Mouse (Mus musculus): ENCODE data around the gene Kcnmb2. TPM values are rescaled to one million over a fixed set of nuclear protein-coding genes. Genes with fewer than 3 reads are reported as not detected.
A peak's percentile ranks its signal among the peaks of the same experiment; 100 is the strongest.

The Kcnmb2 gene
- polyA plus RNA-seq, 1 experiment from 2014 or later, result 21.8 TPM

DNA sequence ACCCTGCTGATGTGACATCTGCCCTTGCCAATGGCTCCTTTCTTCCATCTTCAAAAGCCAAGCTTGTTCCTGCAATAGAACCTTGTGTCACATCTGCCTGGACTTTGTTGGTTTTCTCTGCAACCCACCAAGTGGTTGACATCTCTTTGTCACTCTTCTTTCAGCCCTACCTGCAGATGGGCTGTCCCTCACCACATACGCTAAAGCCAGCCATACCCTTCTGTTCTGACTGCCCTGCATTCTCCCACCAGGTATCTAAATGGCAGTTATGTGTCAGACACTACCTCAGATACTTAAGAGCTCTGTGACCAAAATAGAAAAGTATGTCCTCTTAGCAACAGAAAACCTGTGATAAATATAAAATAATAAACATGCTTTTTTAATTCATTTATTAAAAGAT, 186.5 kb downstream of the Kcnmb2 start:
- no peak overlapping the region for H3K4me3 ChIP-seq
- H3K4me2 ChIP-seq (replicated peaks), result no peak overlapping the region
- no peak for ATAC-seq (ENCODE audit: low FRiP score, low read depth)

DNA sequence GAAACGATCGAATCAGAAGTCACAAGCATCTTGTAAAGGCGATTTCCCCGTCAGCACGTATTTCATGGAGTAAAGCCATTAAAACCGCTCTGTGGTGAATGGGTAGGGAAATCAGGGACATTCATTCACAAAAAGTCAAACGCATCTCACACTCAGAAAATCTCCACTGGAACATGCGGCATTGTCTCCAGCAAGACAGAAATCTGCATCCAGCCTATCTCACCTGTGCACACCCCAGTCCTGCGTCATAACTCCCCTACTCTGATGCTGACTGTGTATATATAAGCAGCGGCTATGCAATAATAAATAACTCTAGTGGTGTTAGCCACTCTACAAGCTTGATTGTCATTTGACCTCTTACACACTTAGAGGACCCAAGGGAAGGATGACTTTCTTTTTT, 199.1 kb downstream of the Kcnmb2 start:
- 80% methylated on average over 10 of the region's 10 CpGs for WGBS
- Histone ChIP-seq H3K9ac (no peak overlapping the region), H3K4me1 (no peaks in the 10 kb centered on the region), H3K27me3 (replicated peaks) (no peaks in the 10 kb centered on the region), H3K4me3 (no peak overlapping the region), H3K9me3 (no peaks in the 10 kb centered on the region), H3K4me2 (replicated peaks) (no peak overlapping the region), H3K36me3 (no peaks in the 10 kb centered on the region), H3K27ac (no peak overlapping the region)
- no peak for ATAC-seq (ENCODE audit: low FRiP score, low read depth)

More for the DNA sequence above, 186.5 kb downstream of the Kcnmb2 start:
- no peaks in the 10 kb centered on the region for H3K4me1 ChIP-seq
- H3K27ac ChIP-seq, result no peak overlapping the region
- 93% methylated on average over 1 of the region's 1 CpGs for WGBS
- H3K9ac ChIP-seq, result no peak overlapping the region
- no peaks in the 10 kb centered on the region for H3K27me3 ChIP-seq (replicated peaks)
- no peaks in the 10 kb centered on the region for H3K9me3 ChIP-seq
- no peaks in the 10 kb centered on the region for H3K36me3 ChIP-seq

DNA sequence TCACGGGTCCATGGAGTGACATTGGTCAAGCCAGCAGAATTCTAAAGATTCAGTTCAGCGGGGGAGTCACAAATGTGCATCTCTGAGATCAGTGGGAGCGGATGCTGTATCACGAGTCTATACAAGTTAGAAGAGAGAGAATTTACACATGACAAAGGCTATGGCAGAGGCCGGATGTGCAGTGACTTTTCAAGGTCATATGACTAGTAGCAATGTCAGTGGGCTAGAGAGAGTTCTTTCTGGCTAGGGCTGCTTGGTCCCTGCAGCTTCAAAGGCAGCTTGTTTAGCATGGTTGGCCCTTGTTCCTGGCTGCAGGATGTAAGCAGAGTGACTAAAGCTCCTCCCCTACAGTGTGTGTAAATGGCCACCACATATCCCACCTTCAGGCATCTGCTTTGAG, 217.5 kb downstream of the Kcnmb2 start:
- no peaks in the 10 kb centered on the region for H3K9me3 ChIP-seq
- no peaks in the 10 kb centered on the region for H3K4me1 ChIP-seq
- no peaks in the 10 kb centered on the region for H3K36me3 ChIP-seq
- H3K27me3 ChIP-seq (replicated peaks), result no peaks in the 10 kb centered on the region
- H3K4me3 ChIP-seq, result no peak overlapping the region
- H3K4me2 ChIP-seq (replicated peaks), result no peak overlapping the region
- ATAC-seq (ENCODE audit: low FRiP score, low read depth), result no peak
- H3K27ac ChIP-seq, result no peak overlapping the region
- no peak overlapping the region for H3K9ac ChIP-seq
- WGBS, result 77% methylated on average over 5 of the region's 5 CpGs

DNA sequence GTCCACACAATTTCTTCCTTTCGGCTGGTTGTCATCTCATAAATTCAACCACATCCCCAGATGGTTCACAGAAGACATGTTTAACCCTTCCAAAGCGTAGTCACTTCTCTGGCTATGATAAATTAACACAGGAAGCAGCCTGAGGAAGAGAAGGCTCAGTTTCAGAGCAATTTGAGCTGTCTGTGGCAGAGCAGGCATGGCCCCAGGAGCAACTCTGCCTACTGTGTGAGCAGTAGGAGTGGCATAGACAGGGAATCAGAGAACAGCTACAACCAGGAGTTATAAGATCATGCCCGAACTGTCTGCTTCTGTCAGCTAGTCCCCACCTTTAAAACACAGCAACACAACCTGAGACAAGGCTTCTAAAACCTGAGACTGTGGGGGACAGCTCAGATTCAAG, 219.4 kb downstream of the Kcnmb2 start:
- ATAC-seq (ENCODE audit: low FRiP score, low read depth), result no peak
- no peak overlapping the region for H3K27ac ChIP-seq

DNA sequence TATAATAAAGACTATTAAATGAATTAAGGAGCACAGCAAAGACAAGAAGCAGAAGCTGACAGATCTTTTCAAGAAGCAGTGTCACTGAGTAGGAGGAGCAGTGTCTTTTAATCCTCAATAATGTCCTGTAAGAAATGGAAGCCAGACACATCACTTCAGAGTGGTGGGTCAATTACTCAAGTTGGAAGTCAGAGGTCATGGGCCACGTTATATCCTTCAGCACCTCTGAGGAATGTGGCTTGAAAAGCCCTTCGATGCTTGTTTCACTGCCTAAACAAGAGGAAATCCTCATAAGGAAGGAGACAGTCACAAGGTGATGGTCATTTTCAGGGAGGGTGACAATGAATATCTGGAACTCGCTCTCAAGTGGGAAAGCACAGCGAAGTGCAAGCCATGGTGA, 223.1 kb downstream of the Kcnmb2 start:
- 51% methylated on average over 4 of the region's 4 CpGs for WGBS
- Histone ChIP-seq H3K9me3 (no peaks in the 10 kb centered on the region), H3K36me3 (no peaks in the 10 kb centered on the region), H3K4me1 (peaks cover 2% of the 10 kb centered on the region; the same call in 1 of the 2 replicates), H3K9ac (no peak overlapping the region), H3K4me2 (replicated peaks) (no peak overlapping the region), H3K4me3 (no peak overlapping the region), H3K27me3 (replicated peaks) (no peaks in the 10 kb centered on the region), H3K27ac (no peak overlapping the region)
- ATAC-seq (ENCODE audit: low FRiP score, low read depth), result no peak

More for the DNA sequence above, 219.4 kb downstream of the Kcnmb2 start:
- H3K4me1 ChIP-seq, result no peaks in the 10 kb centered on the region
- 39% methylated on average over 3 of the region's 3 CpGs for WGBS
- H3K9ac ChIP-seq, result no peak overlapping the region
- no peak overlapping the region for H3K4me2 ChIP-seq (replicated peaks)
- no peaks in the 10 kb centered on the region for H3K36me3 ChIP-seq
- H3K9me3 ChIP-seq, result no peaks in the 10 kb centered on the region
- H3K4me3 ChIP-seq, result no peak overlapping the region
- H3K27me3 ChIP-seq (replicated peaks), result no peaks in the 10 kb centered on the region

GRCm38 (mm10) chr3:32128391-32128790, 226.1 kb downstream of the Kcnmb2 start:
- no peak overlapping the region for H3K9ac ChIP-seq
- no peak overlapping the region for H3K27ac ChIP-seq
- peaks cover 2% of the 10 kb centered on the region; the same call in 1 of the 2 replicates for H3K4me1 ChIP-seq
- H3K27me3 ChIP-seq (replicated peaks), result no peaks in the 10 kb centered on the region
- H3K4me3 ChIP-seq, result no peak overlapping the region
- ATAC-seq (ENCODE audit: low FRiP score, low read depth), result no peak
- H3K4me2 ChIP-seq (replicated peaks), result no peak overlapping the region
- H3K36me3 ChIP-seq, result no peaks in the 10 kb centered on the region
- 2% methylated on average over 5 of the region's 5 CpGs for WGBS
- no peaks in the 10 kb centered on the region for H3K9me3 ChIP-seq

DNA sequence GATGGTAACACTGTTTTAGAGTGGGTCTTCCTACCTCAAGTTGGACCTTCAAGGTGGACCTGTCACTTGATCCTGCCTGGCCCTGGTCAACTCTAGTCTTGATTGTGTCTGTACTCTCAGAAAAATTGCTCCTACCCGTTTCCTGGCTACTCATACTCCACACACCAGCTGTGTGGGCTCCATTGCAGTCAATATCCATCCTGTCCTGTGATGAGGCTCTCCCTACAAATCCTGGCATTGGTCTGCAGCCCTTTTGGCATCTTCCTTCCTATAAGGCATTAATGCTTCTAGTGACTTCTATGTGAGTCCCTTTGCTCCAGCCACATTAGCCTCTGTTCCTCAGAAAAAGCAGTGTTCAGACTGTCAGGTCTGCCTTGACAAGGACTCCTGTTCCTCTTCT, 228.4 kb downstream of the Kcnmb2 start:
- no peak overlapping the region for H3K27ac ChIP-seq
- no peak overlapping the region for H3K9ac ChIP-seq
- no peaks in the 10 kb centered on the region for H3K36me3 ChIP-seq
- no peak overlapping the region for H3K4me3 ChIP-seq
- peaks cover 2% of the 10 kb centered on the region; the same call in 1 of the 2 replicates for H3K4me1 ChIP-seq
- 83% methylated on average over 1 of the region's 1 CpGs for WGBS
- H3K4me2 ChIP-seq (replicated peaks), result no peak overlapping the region
- no peaks in the 10 kb centered on the region for H3K9me3 ChIP-seq
- ATAC-seq (ENCODE audit: low FRiP score, low read depth), result no peak
- H3K27me3 ChIP-seq (replicated peaks), result no peaks in the 10 kb centered on the region

DNA sequence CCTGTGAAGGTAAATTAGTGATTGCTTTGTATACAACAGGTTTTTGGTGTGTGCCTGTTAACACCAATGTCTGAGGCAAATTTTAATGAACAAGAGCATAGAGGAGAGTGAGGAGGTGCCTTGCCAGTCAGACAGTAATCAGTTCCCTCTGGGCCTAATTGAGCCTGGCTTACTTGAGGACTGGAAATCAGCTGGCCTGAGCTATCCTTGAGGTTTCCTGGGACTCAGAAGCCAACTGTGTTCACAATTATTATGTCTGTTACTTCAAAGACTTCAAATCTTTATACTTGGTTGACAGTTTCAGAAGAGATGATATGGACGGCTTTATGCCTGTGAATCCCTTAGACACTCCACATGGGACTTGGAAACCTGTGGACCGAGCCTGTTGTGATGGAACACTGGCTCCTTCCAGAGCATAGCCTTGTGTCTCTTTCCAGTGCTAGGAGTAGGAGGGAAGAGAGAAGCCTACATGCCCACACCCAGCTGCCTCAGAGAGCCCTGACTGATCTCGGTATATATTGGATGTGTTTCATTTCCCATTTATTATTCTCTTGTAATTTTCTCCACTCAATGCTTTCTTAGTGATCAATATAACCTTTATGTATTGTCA, 230.2 kb downstream of the Kcnmb2 start:
- Histone ChIP-seq H3K4me2 (replicated peaks) (no peak overlapping the region), H3K27me3 (replicated peaks) (no peaks in the 10 kb centered on the region), H3K9me3 (no peaks in the 10 kb centered on the region), H3K9ac (no peak overlapping the region), H3K27ac (no peak overlapping the region), H3K4me3 (no peak overlapping the region), H3K4me1 (peaks cover 2% of the 10 kb centered on the region; the same call in 1 of the 2 replicates), H3K36me3 (no peaks in the 10 kb centered on the region)
- 84% methylated on average over 3 of the region's 3 CpGs for WGBS
- ATAC-seq (ENCODE audit: low FRiP score, low read depth), result no peak

GRCm38 (mm10) chr3:32144194-32144593, 241.9 kb downstream of the Kcnmb2 start:
- no peak overlapping the region for H3K9ac ChIP-seq
- no peak overlapping the region for H3K4me2 ChIP-seq (replicated peaks)
- no peak overlapping the region for H3K4me3 ChIP-seq
- no peak for ATAC-seq (ENCODE audit: low FRiP score, low read depth)
- H3K4me1 ChIP-seq, result no peaks in the 10 kb centered on the region
- H3K36me3 ChIP-seq, result no peaks in the 10 kb centered on the region
- H3K9me3 ChIP-seq, result no peaks in the 10 kb centered on the region
- no peak overlapping the region for H3K27ac ChIP-seq
- no peaks in the 10 kb centered on the region for H3K27me3 ChIP-seq (replicated peaks)
- 86% methylated on average over 5 of the region's 5 CpGs for WGBS

- Histone ChIP-seq H3K4me1 (no peaks in the 10 kb centered on the region), H3K27ac (no peak overlapping the region), H3K36me3 (no peaks in the 10 kb centered on the region), H3K4me3 (no peak overlapping the region), H3K27me3 (replicated peaks) (no peaks in the 10 kb centered on the region), H3K4me2 (replicated peaks) (no peak overlapping the region), H3K9me3 (no peaks in the 10 kb centered on the region), H3K9ac (no peak overlapping the region)
- no peak for ATAC-seq (ENCODE audit: low FRiP score, low read depth)
- WGBS, result 51% methylated on average over 3 of the region's 3 CpGs
Measured at GRCm38 (mm10) chr3:32144655-32145054, 242.3 kb downstream of the Kcnmb2 start.

DNA sequence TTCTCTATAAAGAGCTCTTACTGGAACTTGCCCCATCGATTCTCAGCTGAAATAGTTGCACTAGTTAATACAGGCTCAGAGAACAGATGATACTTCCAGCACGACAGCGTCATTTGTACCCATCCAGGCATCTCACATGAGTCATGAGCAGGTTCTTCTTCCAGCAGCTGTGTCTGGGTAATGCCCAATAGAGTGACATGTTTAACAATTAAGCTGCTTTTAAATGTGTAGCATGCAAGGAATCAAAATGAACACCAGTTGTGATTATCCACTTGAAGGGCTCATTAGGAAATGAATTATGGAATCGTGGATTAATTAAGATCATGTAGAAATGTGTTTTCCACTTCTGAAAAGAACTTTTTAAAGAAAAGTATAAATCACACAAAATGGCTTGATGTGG, 245.4 kb downstream of the Kcnmb2 start:
- Histone ChIP-seq H3K4me2 (replicated peaks) (no peak overlapping the region), H3K4me3 (no peak overlapping the region), H3K27ac (no peak overlapping the region), H3K9me3 (no peaks in the 10 kb centered on the region), H3K27me3 (replicated peaks) (no peaks in the 10 kb centered on the region), H3K9ac (no peak overlapping the region), H3K4me1 (no peaks in the 10 kb centered on the region), H3K36me3 (no peaks in the 10 kb centered on the region)
- 91% methylated on average over 4 of the region's 4 CpGs for WGBS
- no peak for ATAC-seq (ENCODE audit: low FRiP score, low read depth)

- ATAC-seq (ENCODE audit: low FRiP score, low read depth), result peak; percentile 63
- H3K9ac ChIP-seq, result no peak overlapping the region
- no peak overlapping the region for H3K4me3 ChIP-seq
- H3K9me3 ChIP-seq, result no peaks in the 10 kb centered on the region
- no peaks in the 10 kb centered on the region for H3K4me1 ChIP-seq
- H3K27ac ChIP-seq, result no peak overlapping the region
- 65% methylated on average over 14 of the region's 14 CpGs for WGBS
- no peaks in the 10 kb centered on the region for H3K36me3 ChIP-seq
- H3K4me2 ChIP-seq (replicated peaks), result no peak overlapping the region
- H3K27me3 ChIP-seq (replicated peaks), result no peaks in the 10 kb centered on the region
Measured at GRCm38 (mm10) chr3:32149851-32150570, 247.7 kb downstream of the Kcnmb2 start.

- Histone ChIP-seq H3K4me1 (no peaks in the 10 kb centered on the region), H3K27me3 (replicated peaks) (no peaks in the 10 kb centered on the region), H3K36me3 (no peaks in the 10 kb centered on the region), H3K4me3 (no peak overlapping the region), H3K4me2 (replicated peaks) (no peak overlapping the region), H3K27ac (no peak overlapping the region), H3K9ac (no peak overlapping the region), H3K9me3 (no peaks in the 10 kb centered on the region)
- 70% methylated on average over 6 of the region's 6 CpGs for WGBS
- no peak for ATAC-seq (ENCODE audit: low FRiP score, low read depth)
Measured at GRCm38 (mm10) chr3:32180519-32180918, 278.2 kb downstream of the Kcnmb2 start.
